In genomic region chr12:26376541-26377323, GRCm38 (mm10) we compare ENCODE assay signal across 23 mouse cellular contexts.
"Had no signal": no experiment of that assay in that cellular context is flagged by ENCODE, and none has a peak within 500 bp of the region (broad histone marks: within the 10 kb centered on the region; RNA-seq: fewer than 3 reads in every experiment).

No protein-coding gene starts in this region.

- H3K9ac ChIP-seq: limb, embryonic 12.5 days; limb, embryonic 15.5 days; liver, embryonic 12.5 days; liver, embryonic 15.5 days; midbrain, embryonic 12.5 days; midbrain, embryonic 15.5 days; neural tube, embryonic 12.5 days; neural tube, embryonic 15.5 days; stomach, embryonic 15.5 days had no signal

- H3K27ac ChIP-seq: layer of hippocampus, adult 2 months; limb, embryonic 12.5 days; limb, embryonic 15.5 days; liver, embryonic 12.5 days; liver, embryonic 15.5 days; midbrain, embryonic 12.5 days; midbrain, embryonic 15.5 days; neural tube, embryonic 12.5 days; neural tube, embryonic 15.5 days; stomach, embryonic 15.5 days had no signal

- H3K4me3 ChIP-seq: layer of hippocampus, adult 2 months; limb, embryonic 12.5 days; limb, embryonic 15.5 days; liver, embryonic 12.5 days; liver, embryonic 15.5 days; midbrain, embryonic 12.5 days; midbrain, embryonic 15.5 days; neural tube, embryonic 12.5 days; neural tube, embryonic 15.5 days; stomach, embryonic 15.5 days had no signal

- H3K4me1 ChIP-seq: liver, embryonic 12.5 days; liver, embryonic 15.5 days; midbrain, embryonic 12.5 days; midbrain, embryonic 15.5 days; neural tube, embryonic 12.5 days; neural tube, embryonic 15.5 days; stomach, embryonic 15.5 days had no signal

- ATAC-seq: hindbrain, embryonic 16.5 days; liver, embryonic 12.5 days; midbrain, embryonic 15.5 days had no signal

- H3K27me3 ChIP-seq: limb, embryonic 12.5 days; limb, embryonic 15.5 days; liver, embryonic 12.5 days; liver, embryonic 15.5 days; midbrain, embryonic 12.5 days; midbrain, embryonic 15.5 days; neural tube, embryonic 12.5 days; neural tube, embryonic 15.5 days; stomach, embryonic 15.5 days had no signal

- H3K9me3 ChIP-seq: limb, embryonic 12.5 days; limb, embryonic 15.5 days; liver, embryonic 12.5 days; liver, embryonic 15.5 days; midbrain, embryonic 12.5 days; midbrain, embryonic 15.5 days; neural tube, embryonic 12.5 days; neural tube, embryonic 15.5 days; stomach, embryonic 15.5 days had no signal

- DNase-seq: kidney, adult 18-20 months; kidney, adult 9 months; kidney, postnatal 14 days; kidney, postnatal 4 days; left cerebral cortex, postnatal 4 days; lung, adult 18-20 months; lung, postnatal 14 days; retina, postnatal 1 day; spleen, adult 18-20 months; thymus, adult 2 months; thymus, postnatal 14 days; thymus, postnatal 4 days had no signal

- H3K36me3 ChIP-seq: liver, embryonic 12.5 days; liver, embryonic 15.5 days; stomach, embryonic 15.5 days had no signal

- H3K4me2 ChIP-seq: limb, embryonic 12.5 days; limb, embryonic 15.5 days; liver, embryonic 12.5 days; liver, embryonic 15.5 days; midbrain, embryonic 12.5 days; midbrain, embryonic 15.5 days; neural tube, embryonic 12.5 days; neural tube, embryonic 15.5 days; stomach, embryonic 15.5 days had no signal
